Mouse (Mus musculus): Measurements from ENCODE around the gene Cul7.

Cul7 gene

DNA sequence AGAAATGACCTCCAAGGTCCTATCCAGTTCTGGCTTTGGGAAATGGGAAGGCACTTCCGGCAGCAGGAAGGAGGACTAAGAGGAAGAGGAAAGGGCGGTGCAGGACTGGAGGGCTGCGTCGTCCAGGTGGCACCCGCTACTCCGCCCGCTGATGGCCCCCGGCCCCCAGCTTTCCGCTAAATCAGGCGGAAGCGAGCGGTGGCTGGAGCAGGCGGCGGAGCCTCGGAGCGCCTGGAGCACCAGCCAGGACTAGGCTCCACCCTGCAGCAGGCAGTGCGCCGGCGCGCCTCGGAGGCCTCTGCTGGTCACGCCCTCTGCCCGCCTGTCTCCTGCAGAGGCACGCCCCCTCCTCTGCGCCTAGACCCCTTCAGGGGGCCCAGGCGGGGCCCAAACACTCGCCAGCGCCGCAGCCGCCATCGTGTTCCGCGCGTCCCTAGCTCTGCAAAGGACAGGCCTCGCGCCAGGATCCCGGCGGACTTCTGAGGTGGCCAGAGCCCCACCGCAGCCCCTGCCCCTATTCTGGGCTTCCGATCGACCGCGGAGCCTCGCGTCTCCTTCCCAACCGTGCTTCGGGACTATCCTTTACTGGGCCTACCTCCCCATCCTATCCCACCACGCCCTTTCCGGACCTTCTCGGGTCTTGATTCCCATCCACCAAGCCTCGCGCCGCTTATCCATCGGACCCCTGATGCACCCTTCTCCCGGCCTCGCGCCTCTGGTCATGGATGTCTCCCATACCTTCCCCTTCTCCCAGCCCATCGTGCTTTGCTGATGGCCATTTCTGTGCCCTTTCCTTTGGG is at the start of gene Cul7:
Gene Cul7 (plus strand): TSS at position 106 of the 800 bp plus-strand sequence.
- in situ Hi-C loops (cut with MboI; ENCODE audit: low sequenced_read_pairs) = no loop called here

DNA sequence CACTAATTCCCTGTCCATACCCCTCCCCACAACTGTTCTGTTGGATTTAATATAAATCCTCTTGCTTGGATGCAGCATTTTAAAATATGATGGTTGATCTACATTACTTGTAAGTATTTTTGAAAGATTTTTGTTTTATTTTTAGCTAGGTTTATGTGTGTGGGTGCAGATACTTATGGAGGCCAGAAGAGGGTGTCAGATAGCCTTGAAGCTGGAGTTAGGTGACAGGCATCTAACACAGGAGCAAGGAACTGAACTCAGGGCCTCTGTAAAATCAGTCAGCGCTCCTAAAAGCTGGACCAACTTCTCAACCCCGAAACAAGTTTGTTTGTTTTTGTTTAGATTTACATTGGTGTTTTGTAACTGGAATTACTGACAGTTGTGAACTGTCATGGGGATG is 49.6 kb upstream of the Cul7 start:
- in situ Hi-C loops (cut with MboI; ENCODE audit: low sequenced_read_pairs) = no loop called here

- in situ Hi-C loops (cut with MboI; ENCODE audit: low sequenced_read_pairs) = no loop called here
Measured at GRCm38 (mm10) chr17:46602212-46602611, 47.9 kb upstream of the Cul7 start.

GRCm38 (mm10) chr17:46603229-46603628 is 46.9 kb upstream of the Cul7 start:
- in situ Hi-C loops (cut with MboI; ENCODE audit: low sequenced_read_pairs) = no loop called here

DNA sequence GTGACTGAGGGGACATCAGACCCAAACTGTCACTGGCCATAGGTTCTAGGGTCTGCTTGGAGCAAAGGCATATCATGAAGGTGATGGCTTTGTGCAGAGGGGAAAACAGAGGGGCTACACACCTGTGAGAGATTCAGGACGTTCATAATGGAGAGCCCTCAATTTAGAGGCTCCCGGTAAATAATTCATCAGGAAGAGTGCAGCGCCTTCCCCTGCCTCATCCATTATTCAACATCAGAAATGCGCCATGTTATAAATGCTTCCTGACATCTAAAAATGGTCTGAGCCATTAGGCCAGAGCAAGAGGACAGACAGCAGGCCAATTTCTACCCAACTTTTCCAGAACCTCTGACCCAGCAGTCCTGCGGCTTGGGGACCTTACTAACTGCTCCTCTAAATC is 45.0 kb upstream of the Cul7 start:
- in situ Hi-C loops (cut with MboI; ENCODE audit: low sequenced_read_pairs) = no loop called here

DNA sequence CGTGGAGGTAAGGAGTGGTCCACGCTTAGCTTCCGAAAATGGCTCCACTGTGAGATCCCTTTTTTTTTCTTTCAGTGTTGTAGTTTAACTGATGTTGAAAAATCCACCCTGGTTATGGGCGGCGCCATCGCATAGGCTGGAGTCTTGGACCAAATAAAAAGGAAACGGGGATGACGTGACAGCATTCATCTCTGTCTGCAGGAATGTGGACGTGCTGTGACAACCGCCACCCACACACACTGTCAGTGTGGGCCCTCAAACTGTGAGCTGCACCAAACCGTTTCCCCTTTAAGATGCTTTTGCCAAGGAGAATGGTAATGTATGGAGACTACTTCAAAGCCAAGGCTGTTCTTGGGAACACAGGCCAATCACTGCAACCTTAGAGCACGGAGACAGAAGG is 44.1 kb upstream of the Cul7 start:
- in situ Hi-C loops (cut with MboI; ENCODE audit: low sequenced_read_pairs) = no loop called here

DNA sequence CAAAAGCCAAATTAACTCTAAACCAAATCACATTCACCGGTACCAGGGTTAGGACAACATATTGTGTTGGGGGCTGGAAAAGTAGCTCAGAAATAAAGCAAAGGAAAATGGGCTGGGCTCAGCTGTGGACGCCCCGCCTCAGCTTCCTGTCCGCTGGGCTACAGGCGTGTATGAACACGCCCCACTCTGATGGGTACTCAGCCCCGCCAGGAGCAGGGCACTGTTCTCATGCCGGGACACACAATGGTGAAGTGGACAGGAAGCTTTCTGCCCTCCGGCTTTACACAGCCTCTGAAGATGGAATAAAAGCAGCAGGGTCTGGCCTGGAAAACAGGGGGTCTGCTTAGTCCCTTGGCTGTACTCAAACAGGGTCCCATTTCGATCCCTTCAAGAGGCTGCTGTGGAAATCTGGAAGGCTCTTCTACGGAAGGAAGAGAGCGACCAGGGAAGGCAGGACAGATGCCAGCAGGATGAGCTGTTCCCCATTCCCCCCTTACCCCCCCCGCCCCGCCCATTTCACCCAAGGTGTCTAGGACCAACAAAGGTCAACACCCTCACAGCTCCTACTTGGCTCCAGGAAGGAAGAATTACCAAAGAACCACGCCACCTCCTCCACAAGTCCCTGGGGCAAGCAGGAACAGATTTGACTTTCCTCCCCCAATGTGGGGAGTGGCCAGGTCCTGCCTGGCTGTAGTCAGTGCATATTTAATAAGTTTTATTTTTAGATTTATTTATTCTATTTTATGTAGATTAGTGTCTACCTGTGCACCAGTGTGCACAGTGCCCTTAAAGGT is 40.2 kb upstream of the Cul7 start:
- in situ Hi-C loops (cut with MboI; ENCODE audit: low sequenced_read_pairs) = no loop called here

GRCm38 (mm10) chr17:46611316-46611715 is 38.8 kb upstream of the Cul7 start:
- in situ Hi-C loops (cut with MboI; ENCODE audit: low sequenced_read_pairs) = no loop called here

DNA sequence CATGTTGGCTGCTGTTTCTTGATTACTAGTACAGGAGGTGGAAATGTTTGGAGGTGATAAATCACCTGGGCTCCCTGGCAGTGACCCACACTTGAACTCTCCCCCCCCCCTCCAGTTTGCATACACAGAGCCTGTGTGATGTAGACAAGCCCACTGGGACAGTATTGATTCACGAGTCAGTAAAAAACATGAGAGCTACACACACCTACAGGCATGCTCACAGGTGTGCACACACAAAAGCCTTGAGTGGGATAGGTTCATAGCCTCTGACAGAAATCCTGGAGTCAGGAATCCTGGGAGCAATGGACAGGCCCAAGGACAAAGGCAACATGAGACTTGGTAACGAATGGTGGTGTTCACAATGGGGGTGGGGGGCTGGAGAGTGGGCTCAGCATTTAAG is 37.9 kb upstream of the Cul7 start:
- in situ Hi-C loops (cut with MboI; ENCODE audit: low sequenced_read_pairs) = no loop called here

- in situ Hi-C loops (cut with MboI; ENCODE audit: low sequenced_read_pairs) = no loop called here
Measured at GRCm38 (mm10) chr17:46612820-46613219, 37.3 kb upstream of the Cul7 start.

- in situ Hi-C loops (cut with MboI; ENCODE audit: low sequenced_read_pairs) = no loop called here
Measured at GRCm38 (mm10) chr17:46613229-46613628, 36.9 kb upstream of the Cul7 start.

GRCm38 (mm10) chr17:46617799-46618198 is 32.3 kb upstream of the Cul7 start:
- in situ Hi-C loops (cut with MboI; ENCODE audit: low sequenced_read_pairs) = no loop called here

DNA sequence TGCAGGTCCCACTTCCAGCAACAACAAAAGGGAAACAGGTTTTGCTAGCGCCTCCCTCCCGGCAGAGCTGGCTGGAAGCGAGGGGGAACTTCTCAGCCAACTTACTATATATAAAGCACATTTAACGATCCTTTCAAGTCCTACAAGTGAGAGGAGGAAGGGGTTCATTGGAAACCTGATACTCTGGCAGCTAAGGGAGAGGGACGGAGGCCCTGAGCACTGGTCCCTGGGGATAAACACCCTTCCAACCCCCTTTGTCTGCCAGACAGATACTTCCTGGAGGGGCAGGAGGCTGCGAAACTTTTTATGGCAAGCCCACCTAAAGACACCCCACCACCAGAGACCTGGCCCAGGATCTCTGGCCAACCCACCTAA is 31.8 kb upstream of the Cul7 start:
- in situ Hi-C loops (cut with MboI; ENCODE audit: low sequenced_read_pairs) = no loop called here

DNA sequence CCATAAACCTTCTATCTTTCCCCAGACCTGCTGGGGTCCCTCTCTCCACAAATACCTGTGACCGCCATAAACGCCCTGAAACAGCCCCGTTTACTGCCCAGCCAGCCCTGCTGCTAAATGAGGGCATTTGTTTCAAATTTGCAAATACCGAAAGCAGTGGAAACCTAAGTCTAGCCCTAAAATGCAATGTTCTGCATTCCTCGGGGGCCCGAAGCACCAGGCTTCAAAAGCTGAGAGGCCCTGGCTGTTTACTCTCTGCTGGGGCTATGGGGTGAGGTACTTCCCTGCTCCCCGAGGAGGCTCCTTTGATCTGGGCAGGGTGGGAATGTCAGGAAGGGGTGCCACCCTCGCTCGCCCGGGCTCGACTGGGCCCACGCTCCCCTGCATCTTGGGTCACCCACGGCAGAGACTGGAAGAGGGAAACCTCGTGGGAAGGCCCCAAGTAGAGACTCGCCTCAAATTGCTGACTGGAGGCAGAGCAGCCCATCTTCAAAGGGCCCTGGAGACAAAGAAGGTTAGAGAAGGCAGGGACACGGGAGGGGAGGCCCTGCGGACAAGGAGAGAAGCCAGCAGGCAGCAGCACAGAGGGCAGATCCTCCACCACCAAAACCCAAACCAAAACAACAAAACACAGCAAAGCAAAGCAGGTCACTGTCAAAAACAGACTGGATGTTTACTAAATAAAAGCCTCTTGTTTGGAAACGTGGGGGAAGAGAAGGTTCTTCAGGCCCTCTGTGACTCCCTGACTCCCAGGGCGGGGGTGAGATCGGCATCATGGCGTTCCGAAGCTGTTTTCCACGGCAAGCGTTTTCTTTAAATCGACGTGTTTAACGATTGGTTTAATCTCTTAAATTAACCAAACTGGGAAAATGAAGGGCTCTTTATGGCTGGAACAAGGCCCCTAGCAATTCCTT is 31.1 kb upstream of the Cul7 start:
- in situ Hi-C loops (cut with MboI; ENCODE audit: low sequenced_read_pairs) = no loop called here

GRCm38 (mm10) chr17:46619683-46620357 is 30.3 kb upstream of the Cul7 start:
- in situ Hi-C loops (cut with MboI; ENCODE audit: low sequenced_read_pairs) = no loop called here

- in situ Hi-C loops (cut with MboI; ENCODE audit: low sequenced_read_pairs) = no loop called here
Measured at GRCm38 (mm10) chr17:46621324-46621723, 28.8 kb upstream of the Cul7 start.

DNA sequence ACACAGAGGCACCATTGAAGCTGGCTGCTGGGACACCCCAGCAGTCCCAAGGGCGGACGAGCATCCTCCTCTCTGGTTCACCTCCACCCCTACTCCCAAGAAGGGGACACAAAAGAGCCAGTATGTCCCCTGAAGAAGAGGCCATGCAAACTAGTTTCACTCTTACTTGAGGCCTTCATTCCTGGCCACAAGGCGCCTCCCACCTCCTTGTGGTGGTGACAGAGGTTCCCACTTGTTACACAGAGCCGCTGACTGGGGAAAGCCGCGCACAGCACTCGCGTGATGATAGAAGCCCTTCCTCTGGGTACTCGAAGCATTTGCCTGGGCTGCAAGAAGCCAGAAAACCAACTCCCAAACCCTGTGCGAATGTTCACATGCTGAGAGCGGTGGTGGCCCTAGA is 27.9 kb upstream of the Cul7 start:
- in situ Hi-C loops (cut with MboI; ENCODE audit: low sequenced_read_pairs) = no loop called here

- in situ Hi-C loops (cut with MboI; ENCODE audit: low sequenced_read_pairs) = no loop called here
Measured at GRCm38 (mm10) chr17:46623819-46624557, 26.1 kb upstream of the Cul7 start.

DNA sequence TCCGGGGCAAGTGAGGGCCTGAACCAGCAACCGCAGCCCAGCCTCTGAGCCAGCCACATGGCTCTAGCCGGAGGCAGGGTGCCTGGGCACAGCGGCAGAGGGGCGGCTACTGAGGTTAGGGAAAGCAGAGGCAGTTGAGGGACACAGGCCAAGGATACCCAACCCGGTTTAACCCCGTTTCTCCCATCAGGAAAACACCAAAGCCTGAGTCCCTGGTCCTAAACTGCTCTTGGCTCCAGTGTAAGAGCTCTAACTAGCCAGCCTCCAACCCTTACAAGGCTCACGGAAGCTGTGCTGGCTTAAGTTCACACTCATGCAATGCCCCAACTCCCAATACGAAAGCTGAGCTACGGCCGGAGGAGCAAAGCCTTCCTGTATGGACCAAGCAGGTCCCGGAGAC is 25.5 kb upstream of the Cul7 start:
- in situ Hi-C loops (cut with MboI; ENCODE audit: low sequenced_read_pairs) = no loop called here

- in situ Hi-C loops (cut with MboI; ENCODE audit: low sequenced_read_pairs) = no loop called here
Measured at GRCm38 (mm10) chr17:46627409-46627808, 22.7 kb upstream of the Cul7 start.

Data from CH12F3 (cell line).